Mouse (Mus musculus) heart, adult 2 months (tissue): ENCODE results near the gene Chit1.
A peak's percentile ranks its signal among the peaks of the same experiment; 100 is the strongest.

ENCODE experiments used
- CTCF ChIP-seq: fragments of 200-600 bp; IDR thresholded peaks from 2 replicates; pipeline ENCODE4 v1.8.1; 2022; ENCODE audit warnings: antibody characterized with exemption, mild to moderate bottlenecking, moderate library complexity
- EP300 ChIP-seq: fragments of 200-500 bp; IDR thresholded peaks from 2 replicates; pipeline ENCODE4 v1.6.1; 2011; ENCODE audit warnings: low read depth, low read length, control low read depth; ENCODE audit not compliant: insufficient read depth

- peak; percentile 99 for TF ChIP-seq EP300
- TF ChIP-seq CTCF, result peak; percentile 37
Measured at GRCm38 (mm10) chr1:134098726-134099515, 12.1 kb upstream of the Chit1 start.
